Mouse (Mus musculus) kidney, adult 18-20 months (tissue): ENCODE data around the gene Myh8.

ENCODE experiments used
- DNase-seq: peaks from one replicate; pipeline ENCODE4 v3.0.0; 2021

Myh8 gene

DNA sequence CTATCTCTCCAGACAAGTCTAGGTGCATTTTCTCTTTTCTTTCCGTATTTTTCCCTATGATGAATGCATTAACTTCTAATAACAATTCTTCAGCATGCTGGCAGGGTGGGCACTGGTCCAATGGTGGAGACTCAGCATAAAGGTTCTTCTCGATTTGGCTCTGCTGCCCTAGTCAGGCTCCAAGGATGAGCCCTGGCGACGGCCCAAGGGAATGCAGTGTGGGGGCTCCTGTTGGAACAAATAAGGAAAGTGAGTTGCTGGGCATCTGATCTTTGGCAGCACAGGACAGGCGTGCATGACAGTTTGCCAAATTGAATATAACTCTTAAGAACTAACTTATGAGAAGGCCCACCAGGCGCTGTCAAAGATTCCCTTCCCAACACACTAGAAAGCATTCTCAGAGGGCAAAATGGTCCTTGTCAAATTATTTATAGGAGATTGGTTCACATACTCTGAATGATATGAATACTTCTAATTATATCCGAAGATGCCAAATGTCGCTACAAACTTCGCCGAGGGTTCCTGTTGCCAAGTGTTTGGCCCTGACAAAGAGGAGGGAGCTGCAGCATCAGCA lies at the start of gene Myh8:
Gene Myh8 (plus strand): TSS at position 524 of the 574 bp plus-strand sequence.
- no peak for DNase-seq

DNA sequence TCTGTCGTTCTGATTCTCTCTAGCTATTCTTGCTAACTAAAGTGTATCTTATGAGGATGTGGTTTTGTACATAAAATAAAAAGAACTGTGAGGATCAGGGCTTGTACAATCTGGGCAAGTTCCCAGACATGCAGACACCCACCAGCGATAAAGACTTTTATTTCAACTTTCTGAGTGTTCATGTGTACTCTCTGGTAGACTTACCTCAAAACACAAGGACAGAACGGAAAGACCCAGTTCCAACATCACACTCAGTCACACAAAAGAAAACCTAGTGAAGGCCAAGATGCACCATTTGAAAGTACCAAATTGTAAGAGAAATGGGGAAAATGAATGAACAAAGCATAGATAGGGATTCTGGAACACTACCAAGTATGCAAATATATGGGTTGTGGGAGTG lies 48.2 kb upstream of the Myh8 start:
- DNase-seq, result no peak

DNA sequence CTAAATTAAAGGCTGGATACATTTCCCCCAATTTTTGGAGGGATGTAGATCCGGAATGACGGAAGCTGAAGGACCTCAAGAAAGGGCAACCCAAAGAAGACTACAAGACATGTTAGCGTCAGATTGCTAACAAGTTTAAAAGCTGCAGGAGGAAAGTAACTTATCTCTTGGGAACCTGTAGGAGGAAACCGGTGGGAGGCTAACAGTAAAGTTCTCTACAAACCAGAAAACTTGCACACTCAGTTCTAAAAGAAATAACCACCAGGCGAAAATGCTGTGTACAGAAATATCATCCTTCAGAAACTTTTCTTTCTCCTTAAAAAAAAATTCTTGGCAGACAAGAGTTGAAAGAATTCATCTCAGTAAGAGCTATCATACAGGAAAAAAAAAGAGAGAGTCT lies 47.8 kb upstream of the Myh8 start:
- no peak for DNase-seq

DNA sequence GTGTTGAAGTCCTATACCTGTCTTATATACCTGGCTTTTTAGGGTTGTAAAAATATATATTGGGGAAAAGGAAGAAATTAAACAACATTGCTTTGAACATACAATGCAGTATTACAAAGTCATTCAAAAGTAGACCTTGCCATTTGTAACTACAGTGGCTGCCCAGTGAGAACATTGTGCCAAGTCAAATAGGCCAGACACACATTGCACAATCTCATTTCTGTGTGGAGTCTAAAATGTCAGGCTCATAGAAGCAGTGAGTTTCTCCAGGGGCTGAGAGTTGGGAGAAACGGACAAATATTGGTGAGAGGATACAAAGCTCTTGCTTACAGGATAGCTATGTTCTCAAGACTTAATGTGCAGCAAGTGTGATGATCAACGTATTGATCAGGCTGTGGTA lies 47.0 kb upstream of the Myh8 start:
- DNase-seq, result no peak

DNA sequence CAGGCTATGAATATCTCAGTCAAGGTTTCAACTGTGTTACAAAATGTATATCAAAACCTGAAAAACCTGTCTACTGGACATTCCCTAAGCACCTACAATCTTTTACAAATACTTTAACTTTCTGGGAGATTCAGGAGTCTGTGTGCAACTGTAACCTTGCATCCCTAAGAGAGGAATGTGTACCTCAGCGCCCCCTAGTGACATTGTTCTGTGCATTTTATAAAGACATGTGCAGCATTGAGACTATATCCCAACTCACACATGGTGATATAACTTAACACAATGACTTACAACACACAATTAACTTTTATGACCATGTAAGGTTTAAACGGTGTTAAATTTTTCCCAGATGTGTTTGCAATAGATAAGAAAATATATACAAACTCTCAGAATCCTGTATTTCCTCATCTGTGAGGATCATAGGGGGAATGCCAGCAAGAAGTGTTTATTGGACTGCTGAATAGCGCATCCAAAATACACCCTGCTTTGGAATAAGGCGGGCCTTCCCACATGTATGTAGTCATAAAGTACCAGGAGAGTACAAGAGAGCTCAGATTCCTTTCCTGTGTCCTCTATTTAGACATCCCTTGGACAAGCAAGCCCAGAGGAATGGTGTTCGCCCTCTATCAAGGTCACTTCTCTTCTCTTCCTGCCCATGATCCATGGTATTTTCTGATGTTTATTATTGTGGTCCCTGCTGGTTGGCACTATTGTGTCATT lies 41.1 kb upstream of the Myh8 start:
- DNase-seq, result peak; percentile 17

DNA sequence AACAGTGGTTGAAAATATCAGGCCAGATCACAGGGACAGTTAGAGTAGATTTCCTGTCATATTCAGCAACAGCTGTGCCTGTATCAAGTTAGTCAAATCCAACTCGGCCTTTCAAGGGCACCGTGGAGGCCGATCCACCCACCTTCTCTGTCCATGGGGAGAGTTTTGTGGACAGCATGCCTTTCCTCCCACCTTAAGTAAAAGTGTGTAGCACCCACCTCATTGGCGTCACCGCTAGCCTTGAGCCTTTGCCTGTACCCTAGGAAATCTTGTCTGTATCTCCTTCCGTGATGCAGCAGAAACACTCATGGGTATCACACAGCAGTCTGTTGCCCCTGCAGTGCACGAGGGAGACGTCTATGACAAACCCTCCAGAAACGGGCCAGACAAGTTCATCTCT lies 40.1 kb upstream of the Myh8 start:
- no peak for DNase-seq

DNA sequence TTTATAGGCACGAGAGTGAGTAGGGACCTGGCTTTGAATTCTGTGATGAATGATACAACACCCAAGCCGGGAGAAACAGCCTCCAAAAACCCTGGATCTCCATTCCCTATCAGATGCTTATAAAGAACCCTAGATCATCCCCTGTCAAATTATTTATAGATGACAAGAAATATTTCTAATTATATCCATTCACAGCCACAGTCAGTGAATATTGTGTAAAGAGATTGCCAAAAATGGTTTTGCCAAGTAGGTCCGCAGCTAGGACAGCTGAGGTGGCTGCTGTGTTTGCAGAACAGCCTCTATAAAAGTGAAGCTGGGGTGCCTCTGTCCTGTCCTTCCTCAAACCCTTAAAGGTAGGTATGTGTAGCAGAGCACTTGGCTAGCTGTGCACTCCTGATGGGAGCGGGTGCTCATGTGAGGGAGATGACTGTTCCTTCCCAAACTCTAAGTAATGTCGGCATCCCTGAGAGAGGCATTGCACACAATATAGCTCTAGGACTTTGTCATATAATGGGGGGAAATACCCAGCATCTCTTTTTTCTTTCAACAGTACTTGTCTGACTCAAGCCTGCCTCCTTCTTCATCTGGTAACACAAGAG lies 39.3 kb upstream of the Myh8 start, which contains the start of gene Myh4:
Gene Myh4 (plus strand): TSS at position 549 of the 599 bp plus-strand sequence.
- DNase-seq, result no peak

DNA sequence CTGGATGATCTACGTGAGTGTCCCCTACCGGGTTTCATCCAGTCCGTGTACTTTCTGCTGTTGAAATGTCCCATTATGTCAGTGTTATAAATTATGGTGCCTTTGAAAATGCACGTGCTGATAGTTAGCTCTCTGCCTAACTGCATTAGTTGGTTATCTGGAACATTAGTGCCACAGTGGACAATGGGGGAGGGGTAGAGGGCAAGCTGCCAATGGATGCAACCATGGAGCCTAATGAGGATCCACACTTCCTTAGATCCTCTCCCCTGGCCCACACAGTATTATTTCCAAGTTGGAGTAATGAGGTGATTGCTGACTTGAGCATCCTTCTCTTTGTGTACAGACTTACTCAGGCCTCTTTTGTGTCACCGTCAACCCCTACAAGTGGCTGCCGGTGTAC lies 35.9 kb upstream of the Myh8 start:
- DNase-seq, result no peak

DNA sequence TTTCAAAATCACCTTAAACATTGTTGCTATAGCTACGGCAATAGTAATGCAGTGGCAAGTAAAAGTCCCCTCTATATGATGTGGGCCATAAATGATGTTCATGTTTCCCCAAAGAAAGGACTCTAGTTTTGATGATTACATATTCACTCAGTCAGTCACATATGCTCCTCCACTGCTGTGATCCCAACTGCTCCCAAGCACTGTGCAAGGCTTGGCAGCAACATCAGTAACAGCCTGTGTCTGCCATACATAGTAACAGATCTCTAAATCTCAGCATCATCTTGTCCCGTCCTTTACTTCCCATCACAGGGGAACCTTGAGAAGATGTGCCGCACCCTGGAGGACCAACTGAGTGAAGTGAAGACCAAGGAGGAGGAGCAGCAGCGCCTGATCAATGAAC lies 23.2 kb upstream of the Myh8 start:
- no peak for DNase-seq

DNA sequence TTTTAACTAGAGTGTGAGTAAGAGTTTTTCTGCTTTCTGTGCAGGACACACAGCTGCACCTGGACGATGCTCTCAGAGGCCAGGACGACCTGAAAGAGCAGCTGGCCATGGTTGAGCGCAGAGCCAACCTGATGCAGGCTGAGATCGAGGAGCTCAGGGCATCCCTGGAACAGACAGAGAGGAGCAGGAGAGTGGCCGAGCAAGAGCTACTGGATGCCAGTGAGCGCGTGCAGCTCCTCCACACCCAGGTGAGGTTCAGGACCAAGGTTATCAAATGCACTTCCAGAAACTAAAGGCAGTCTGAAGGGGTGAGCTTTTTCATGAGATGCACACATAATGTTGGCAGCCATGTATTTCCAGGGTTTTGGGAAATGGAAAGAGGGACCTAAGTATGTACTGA lies 19.9 kb upstream of the Myh8 start:
- no peak for DNase-seq

DNA sequence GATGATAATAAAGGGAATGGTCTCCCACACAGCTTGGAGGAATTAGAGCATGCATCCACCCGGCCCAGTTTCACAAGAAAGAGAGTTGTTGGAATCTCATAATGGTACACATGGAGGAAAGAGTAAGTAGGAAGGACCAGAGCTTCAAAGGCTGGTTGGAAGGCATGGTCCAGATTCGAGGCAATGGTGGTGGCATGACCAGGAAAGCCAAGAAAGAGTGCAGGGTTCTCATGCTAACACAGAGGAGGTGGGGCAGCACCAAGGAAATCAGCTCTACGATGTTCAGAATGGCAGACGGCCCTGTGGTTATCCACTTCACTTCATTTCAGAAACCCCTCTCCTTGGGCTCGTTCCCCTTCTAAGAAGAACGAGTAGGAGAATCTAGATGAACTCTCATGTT lies 16.0 kb upstream of the Myh8 start:
- no peak for DNase-seq

DNA sequence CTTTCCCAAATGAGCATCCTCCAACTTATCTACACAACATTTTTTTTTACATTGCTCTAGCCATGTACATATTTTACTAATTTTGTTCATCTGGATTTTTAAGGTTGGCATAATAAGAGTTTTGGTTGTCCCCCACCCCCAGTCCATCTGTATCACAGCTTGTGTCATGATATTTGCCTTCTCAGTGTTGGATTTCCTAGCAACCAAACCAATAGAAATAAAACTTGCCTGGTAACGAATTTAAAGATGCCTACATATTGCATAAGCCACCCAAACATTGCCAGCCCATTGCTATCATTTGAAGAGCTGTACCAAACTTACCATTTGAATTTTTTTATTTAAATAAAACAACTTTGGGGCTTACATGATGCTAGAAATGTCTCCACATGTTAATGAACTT lies 16.5 kb downstream of the Myh8 start:
- no peak for DNase-seq

DNA sequence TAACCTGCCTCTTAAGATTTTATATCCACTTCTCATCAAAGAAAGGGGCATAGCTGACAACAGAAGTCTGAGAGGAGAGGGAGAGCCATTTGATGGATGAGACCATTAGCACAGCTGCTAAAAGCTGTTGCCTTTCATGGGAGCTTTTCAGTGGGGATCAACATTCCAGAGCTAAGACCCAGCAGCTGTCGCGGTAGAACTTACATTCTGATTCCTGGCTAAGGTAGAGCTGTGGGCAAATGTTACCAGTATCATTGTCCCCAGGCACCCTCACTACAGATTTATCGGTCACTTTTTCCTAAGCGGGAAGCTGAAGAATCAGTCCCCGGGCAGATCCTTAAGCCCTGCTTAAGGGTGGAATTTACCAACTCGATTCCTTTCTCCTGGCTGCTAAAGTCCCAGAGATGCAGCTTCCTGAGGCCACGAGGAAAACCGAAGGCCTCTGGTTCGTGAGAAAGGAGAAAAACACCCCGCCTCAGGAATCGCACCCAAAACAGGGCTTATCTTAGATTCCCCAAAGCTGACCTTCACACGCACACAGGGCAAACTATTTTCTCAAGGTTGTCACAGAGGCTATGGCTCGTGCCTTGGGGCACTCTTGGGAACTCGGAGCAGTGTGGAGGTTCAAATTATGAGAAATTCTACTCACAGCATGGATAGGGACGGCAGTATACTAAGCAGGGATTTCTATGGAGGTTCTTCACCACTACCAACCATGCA lies 37.0 kb downstream of the Myh8 start:
- DNase-seq, result no peak

DNA sequence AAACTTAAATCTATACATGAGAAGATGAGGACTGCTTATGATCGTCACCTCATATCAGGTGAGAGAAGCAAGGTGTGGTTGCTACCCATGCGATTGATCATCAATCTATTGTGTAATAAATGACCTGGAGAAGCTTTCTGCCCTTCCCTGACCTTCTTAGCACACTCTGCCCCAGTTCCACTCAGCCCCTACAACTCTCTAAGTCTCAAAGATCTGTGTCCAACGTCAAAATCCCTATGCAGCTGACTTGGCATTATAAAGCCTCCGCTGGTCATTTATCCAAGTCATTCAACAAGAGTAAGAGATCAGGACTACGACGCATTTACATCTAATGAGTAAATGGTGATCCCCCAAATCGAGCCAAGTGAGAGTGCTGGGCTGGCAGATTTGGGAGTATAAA lies 44.4 kb downstream of the Myh8 start, which contains the start of gene Myh13:
Gene Myh13 (plus strand): TSS at position 301 of the 400 bp plus-strand sequence.
- no peak for DNase-seq

DNA sequence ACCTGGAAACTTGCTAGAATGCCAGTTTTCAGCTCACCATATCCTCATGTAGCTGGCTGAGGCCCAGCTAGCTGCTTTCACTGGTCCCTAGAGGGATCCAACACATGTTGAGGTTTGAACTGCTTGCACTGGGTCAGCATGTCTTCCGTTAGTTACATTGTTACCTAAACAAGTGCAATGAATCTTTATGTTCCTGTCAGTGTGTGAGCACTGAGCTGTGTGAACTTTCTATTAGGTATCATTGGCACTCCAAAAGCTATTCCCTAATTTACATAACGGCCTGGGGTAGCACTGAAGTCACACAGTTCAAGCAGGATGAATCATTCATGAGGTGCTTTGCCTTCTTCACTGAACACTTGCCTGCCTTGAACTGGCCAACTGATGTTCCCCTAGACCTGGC lies 49.6 kb downstream of the Myh8 start:
- no peak for DNase-seq

DNA sequence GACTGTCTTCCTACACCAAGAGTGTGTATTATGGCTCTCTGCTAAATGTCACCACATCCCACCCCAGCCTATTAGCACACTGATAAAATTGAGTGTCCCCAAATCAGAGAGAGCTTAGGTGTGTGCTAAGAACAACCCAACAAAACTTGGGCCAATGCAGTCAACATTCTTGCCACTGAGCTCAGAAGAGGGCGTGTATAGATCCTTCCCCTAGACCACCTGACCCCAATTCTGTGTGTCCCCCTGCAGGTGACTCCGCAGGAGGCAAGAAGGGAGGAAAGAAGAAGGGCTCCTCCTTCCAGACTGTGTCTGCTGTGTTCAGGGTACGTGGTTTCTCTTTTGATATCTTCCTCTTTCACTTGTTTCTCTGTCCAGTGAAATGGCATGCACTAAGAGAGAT lies 67.6 kb downstream of the Myh8 start:
- DNase-seq, result no peak

DNA sequence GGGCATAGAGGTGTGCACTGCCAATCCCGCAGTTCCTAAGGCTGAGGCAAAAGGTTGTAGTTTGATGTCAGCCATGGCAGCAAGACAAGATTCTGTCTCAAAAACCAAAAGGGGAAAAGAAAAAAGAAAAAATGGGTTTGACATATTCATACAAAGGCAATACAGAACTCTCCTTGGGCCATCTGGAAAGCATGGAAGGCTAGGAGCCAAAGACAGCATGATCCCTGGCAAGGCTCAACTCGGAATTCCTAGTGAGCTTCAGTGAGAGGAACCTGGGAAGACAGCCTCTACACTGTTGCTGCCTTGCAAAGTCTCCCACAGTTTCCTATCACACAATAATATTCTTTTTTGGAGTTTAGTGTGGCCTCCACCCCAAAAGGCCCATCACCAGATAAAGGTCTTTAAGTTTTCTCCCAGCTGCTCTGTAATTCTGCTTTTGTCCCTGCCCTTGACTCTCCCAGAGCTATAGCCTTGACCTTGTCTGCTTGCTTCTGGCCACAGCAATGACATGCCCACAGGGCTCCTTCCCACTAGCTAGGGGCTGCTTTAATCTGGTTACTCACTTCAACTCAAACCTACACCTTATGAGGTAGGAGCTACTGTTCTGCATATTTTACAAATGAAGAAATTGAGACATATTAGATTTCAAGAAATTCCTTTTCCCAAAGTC lies 68.4 kb downstream of the Myh8 start:
- DNase-seq, result no peak

DNA sequence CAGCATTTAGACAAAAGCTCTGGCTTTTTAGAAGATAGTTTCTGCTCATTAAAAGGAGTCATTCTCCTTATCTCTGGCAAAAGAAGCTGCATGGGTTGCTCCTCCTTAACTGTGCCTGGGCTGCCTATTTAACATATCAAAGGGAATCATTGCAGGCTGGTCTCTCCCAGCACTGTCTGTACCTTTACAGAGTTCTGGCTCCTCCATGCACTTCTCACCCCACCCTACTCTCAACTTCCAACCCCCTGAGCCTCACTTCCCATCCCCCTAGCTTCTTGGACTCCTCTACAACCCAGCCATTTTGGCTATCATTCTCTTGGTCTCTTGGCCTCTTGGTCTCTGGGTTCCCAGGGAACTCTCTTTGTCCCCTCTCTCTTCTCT lies 68.9 kb downstream of the Myh8 start:
- no peak for DNase-seq

DNA sequence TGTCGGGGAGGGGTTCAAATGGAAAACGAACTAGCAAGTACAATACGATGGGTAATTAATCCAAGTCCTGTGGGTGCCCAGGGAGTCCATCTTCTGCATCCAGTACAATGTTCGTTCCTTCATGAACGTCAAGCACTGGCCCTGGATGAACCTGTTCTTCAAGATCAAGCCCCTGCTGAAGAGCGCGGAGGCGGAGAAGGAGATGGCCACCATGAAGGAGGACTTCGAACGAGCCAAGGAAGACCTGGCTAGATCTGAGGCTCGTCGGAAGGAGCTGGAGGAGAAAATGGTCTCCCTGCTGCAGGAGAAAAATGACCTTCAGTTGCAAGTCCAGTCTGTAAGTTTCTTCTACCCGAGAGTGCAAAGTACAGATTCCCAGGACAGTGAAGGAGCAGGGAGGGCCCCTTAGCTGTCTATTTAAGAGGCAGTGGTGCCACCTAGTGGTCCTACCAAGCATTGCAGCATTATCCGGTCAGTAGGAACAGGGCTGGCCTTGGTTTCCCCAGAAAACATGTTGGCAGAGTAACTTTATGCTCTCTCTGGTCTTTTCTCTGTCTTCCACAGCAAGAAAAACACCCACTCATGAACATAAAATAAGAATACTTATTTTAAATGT lies 73.3 kb downstream of the Myh8 start:
- peak; percentile 79 for DNase-seq

DNA sequence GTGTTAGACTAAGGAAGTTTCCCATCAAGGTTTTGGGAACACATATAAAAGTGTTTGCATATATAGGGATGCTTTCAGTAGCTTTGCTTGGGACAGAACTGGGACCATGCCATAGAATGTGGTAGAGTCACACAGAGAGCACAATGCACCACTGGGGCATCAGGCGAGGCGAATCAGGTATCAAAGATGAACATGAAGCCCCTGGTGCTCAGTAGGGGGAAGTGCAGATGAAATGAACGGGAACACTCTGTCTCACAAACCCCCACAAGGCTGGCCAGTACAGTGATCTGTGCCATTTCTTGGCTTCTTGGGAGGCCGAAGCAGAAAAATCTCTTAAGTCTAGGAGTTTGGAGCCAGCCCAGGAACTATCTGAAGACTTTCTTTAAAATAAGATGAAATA lies 76.1 kb downstream of the Myh8 start:
- DNase-seq, result no peak

DNA sequence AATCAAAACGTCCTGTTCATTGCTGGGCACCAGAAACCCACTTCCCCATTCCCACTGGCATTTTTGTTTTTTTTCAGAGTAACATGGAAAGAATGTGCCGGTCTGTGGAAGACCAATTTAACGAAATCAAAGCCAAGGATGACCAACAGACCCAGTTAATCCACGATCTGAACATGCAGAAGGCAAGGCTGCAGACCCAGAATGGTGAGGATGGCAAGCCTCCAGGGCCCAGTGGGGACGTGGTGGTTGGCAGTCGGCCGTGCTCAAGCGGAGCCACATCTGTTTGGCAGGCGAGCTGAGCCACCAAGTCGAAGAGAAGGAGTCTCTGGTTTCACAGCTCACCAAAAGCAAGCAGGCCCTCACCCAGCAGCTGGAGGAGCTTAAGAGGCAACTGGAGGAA lies 81.1 kb downstream of the Myh8 start:
- DNase-seq, result no peak
